Mouse (Mus musculus) hindbrain, embryonic 12.5 days (tissue): ENCODE measurements around the gene Prkch. TPM values are rescaled to one million over a fixed set of nuclear protein-coding genes. Genes with fewer than 3 reads are reported as not detected.

Source experiments
- ATAC-seq: fragments of 200-750 bp; cut with Nextera tagmentation; 2 replicates; pipeline ENCODE4 v1.8.0; 2017; ENCODE audit warnings: moderate TSS enrichment; ENCODE audit not compliant: low FRiP score
- H3K27ac ChIP-seq: fragments of 300-500 bp; sonication (generic); 2 replicates; pipeline ENCODE4 v1.5.1; 2016; ENCODE audit warnings: mild to moderate bottlenecking
- H3K27me3 ChIP-seq: fragments of 300-500 bp; sonication (generic); 2 replicates; pipeline ENCODE4 v1.6.1; 2016; ENCODE audit warnings: mild to moderate bottlenecking
- H3K36me3 ChIP-seq: fragments of 300-500 bp; sonication (generic); 2 replicates; pipeline ENCODE4 v1.6.1; 2016; ENCODE audit warnings: mild to moderate bottlenecking
- H3K4me1 ChIP-seq: fragments of 300-500 bp; sonication (generic); 2 replicates; pipeline ENCODE4 v1.6.1; 2016
- H3K4me2 ChIP-seq: fragments of 300-500 bp; sonication (generic); replicated peaks from 2 replicates; pipeline ENCODE4 v1.6.1; 2016; ENCODE audit warnings: mild to moderate bottlenecking
- H3K4me3 ChIP-seq: fragments of 300-500 bp; sonication (generic); 2 replicates; pipeline ENCODE4 v1.5.1; 2016; ENCODE audit warnings: mild to moderate bottlenecking
- H3K9ac ChIP-seq: fragments of 300-500 bp; sonication (generic); 2 replicates; pipeline ENCODE4 v1.6.1; 2016; ENCODE audit warnings: mild to moderate bottlenecking, moderate library complexity
- H3K9me3 ChIP-seq: fragments of 300-500 bp; sonication (generic); replicated peaks from 2 replicates; pipeline ENCODE4 v1.6.1; 2016; ENCODE audit warnings: mild to moderate bottlenecking
- WGBS: fragments of 180-500 bp; shearing (Covaris S2); methylation state at CpG from one replicate; pipeline ENCODE4 v1.1.7; 2016; 5-methylcytosine and 5-hydroxymethylcytosine counted together
- polyA plus RNA-seq: library from polyadenylated mRNA; unstranded; fragments of >200 nt; fragmentation: Nextera tagmentation; extraction: Ambion mirVana; gene quantifications from 2 replicates; pipeline ENCODE4 v1.2.1, GENCODE M21; 2016

Prkch gene
- polyA plus RNA-seq, 1 experiment from 2014 or later = 11.0 TPM

DNA sequence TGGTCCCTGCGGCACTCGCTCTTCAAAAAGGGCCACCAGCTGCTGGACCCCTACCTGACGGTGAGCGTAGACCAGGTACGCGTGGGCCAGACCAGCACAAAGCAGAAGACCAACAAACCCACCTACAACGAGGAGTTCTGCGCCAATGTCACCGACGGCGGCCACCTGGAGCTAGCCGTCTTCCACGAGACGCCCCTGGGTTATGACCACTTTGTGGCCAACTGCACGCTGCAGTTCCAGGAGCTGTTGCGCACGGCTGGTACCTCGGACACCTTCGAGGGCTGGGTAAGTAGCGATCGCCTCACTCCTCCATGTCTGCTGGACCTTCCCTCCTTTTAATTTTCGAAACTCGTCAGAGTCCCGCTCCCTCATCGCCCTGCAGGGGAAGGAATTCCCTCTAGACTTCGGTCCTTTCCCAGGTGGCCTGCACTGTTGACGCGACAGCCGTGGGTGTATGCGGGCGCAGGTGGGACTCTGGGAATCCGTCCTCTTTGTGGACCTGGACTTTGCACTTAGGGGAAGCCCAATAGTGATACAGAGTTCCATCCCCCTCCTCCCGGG lies 725 bp downstream of the Prkch start:
- H3K36me3 ChIP-seq = no peaks in the 10 kb centered on the region
- no peaks in the 10 kb centered on the region for H3K9me3 ChIP-seq
- 1% methylated on average over 33 of the region's 33 CpGs for WGBS
- peak overlapping the region; percentile 73 for H3K4me3 ChIP-seq
- H3K4me1 ChIP-seq = peaks cover 12% of the 10 kb centered on the region; the same call in 1 of the 2 replicates
- H3K4me2 ChIP-seq = peak overlapping the region; percentile 95
- H3K27ac ChIP-seq = no peak overlapping the region; the same call in 1 of the 2 replicates
- peak overlapping the region; percentile 67 for H3K9ac ChIP-seq
- ATAC-seq = peak; percentile 41; the same call in 1 of the 2 replicates
- H3K27me3 ChIP-seq = peaks cover 41% of the 10 kb centered on the region

DNA sequence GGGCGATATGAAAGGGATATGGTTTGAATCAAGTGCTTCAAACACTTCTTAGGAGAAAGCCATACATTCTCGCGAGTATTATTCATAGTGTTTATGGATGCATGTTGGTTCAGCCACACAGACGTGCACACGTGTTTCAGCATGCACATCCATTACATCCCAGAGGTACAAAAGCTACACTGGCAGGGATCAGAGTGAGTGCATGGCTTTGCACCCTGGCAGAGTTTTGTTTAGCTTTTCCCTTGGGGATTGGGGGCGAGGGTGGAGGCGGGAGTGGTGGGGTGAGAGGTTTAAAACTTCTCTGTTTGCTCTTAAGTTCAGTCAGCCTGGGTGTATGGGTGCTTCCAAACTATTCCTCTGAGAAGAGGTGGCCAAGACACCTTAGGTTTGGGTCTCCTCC lies 1.3 kb downstream of the Prkch start:
- no peak for ATAC-seq
- Histone ChIP-seq H3K9me3 (no peaks in the 10 kb centered on the region), H3K4me3 (peak overlapping the region; percentile 73), H3K27me3 (peaks cover 41% of the 10 kb centered on the region), H3K36me3 (no peaks in the 10 kb centered on the region), H3K4me1 (peaks cover 16% of the 10 kb centered on the region; the same call in 1 of the 2 replicates), H3K4me2 (peak overlapping the region; percentile 95), H3K27ac (no peak overlapping the region), H3K9ac (no peak overlapping the region)
- 0% methylated on average over 7 of the region's 7 CpGs for WGBS

DNA sequence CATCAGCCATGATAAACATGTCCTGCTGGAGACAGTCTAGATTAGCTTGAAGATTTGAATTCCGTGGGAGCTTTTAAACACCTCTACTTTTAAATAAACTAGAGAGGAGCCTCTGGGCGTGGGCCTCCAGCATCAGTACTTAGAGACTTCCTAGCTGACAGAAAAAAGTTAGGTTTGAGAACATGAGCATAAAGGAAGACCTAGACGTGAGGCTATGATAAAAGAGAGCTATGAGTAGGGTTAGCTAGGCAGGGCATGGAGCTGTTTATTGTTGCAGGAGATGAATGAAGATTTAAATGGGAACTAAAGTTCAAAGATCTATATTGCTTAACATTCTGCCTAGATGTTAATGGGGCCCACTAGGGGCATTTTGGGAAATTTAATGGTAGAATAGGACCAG lies 2.7 kb downstream of the Prkch start:
- no peak overlapping the region for H3K4me3 ChIP-seq
- H3K9ac ChIP-seq = no peak overlapping the region
- no peak overlapping the region for H3K4me2 ChIP-seq
- no peaks in the 10 kb centered on the region for H3K9me3 ChIP-seq
- WGBS = 66% methylated on average over 3 of the region's 3 CpGs
- peaks cover 34% of the 10 kb centered on the region for H3K27me3 ChIP-seq
- H3K4me1 ChIP-seq = peaks cover 16% of the 10 kb centered on the region; the same call in 1 of the 2 replicates
- no peak for ATAC-seq
- no peak overlapping the region for H3K27ac ChIP-seq
- H3K36me3 ChIP-seq = no peaks in the 10 kb centered on the region

DNA sequence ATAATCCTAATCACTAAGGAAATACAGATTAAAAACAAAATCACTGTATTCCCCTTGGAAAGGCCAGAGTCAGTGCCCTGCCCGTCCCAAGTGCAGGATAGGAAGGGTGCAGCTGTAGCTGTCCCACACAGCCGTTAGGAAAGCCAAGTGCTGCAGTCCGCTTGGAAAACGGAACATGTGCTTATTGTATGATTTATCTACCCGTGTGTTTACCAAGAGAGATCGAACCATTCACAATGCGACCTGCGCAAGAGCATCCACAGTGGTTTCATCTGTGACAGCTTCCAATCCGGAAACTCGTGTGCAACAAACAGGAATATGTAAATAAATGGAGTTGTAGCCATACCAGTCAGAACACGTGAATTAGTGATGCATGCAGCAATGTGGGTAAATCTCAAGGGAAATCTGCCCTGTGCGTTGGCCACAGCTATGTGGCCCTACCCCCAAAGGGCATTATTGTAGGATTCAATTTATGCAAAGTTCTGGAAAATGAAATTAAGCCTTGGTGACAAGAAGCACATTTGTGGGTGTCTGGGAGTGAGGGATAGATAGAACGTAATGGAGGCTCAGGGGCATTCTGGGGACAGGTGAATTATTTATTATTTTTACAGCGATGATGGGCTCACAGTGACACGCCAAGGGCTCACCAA lies 6.2 kb downstream of the Prkch start:
- Histone ChIP-seq H3K4me1 (peaks cover 8% of the 10 kb centered on the region; the same call in 1 of the 2 replicates), H3K4me2 (no peak overlapping the region), H3K27ac (no peak overlapping the region), H3K9me3 (no peaks in the 10 kb centered on the region), H3K36me3 (no peaks in the 10 kb centered on the region), H3K9ac (no peak overlapping the region), H3K27me3 (peaks cover 13% of the 10 kb centered on the region), H3K4me3 (no peak overlapping the region)
- WGBS = 77% methylated on average over 15 of the region's 15 CpGs
- ATAC-seq = no peak

DNA sequence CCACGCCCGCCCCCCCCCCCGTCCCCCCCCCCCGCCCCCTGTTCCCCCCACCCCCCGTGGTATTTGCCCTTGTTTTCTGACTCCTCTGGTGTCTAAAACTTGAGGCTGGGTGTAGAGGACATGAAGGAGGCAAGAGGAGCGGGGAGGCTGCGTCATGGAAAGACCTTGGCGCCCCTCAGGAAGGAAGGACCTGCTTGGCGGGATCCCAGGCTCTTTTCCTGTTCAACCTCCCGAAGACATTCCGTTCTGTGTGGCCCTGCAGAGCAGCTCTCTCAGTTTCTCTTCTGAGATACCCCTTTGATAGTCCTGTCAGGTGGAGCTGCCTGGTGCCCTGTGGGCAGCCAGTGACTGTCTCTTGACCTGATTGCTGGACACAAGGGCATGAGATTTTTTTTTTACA lies 7.0 kb downstream of the Prkch start:
- no peaks in the 10 kb centered on the region for H3K9me3 ChIP-seq
- H3K36me3 ChIP-seq = no peaks in the 10 kb centered on the region
- no peak overlapping the region for H3K27ac ChIP-seq
- peaks cover 8% of the 10 kb centered on the region for H3K27me3 ChIP-seq
- no peak overlapping the region for H3K4me2 ChIP-seq
- ATAC-seq = no peak
- H3K9ac ChIP-seq = no peak overlapping the region
- no peak overlapping the region for H3K4me3 ChIP-seq
- H3K4me1 ChIP-seq = peaks cover 4% of the 10 kb centered on the region; the same call in 1 of the 2 replicates
- WGBS = 67% methylated on average over 8 of the region's 11 CpGs

DNA sequence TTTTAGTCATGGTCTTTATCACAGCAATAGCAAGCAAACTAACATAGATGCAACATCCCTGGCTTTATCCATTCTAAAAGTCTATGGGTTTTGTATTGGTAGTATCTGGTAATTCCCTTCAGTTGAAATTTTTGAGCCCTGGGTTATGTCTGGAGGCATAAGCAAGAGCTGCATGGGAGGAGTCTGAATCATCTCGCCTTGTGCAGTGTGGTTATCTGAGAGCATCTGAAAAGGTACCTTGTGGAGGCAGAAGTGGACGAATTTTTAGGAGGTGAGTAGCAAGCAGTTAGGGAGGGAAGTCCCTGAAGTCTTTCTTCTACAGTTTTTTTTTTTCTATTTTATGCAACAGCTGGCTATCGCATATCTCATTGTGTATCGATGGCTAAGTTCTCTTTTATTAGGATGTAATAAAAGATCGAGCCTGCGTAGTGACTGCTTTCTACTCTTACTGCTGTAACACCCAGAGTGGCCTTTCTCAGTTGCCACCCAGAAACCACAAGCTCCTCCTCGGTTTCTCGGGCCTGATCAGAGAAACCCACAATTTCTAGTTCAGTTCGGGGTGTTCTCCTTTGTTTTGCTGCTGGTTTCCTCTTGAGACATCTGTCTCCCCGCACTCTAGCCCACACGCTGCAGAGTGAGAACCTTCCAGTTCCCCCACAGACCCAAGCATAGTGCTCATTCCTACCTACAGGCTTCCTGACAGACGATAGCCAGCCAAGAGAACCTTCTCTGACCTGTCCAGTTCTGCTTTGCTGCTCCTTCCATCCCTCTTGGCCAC lies 8.6 kb downstream of the Prkch start:
- ATAC-seq = no peak
- 0 out of 2 replicates have a peak, but pooled peaks cover 3% of the 10 kb centered on the region for H3K27me3 ChIP-seq
- H3K9ac ChIP-seq = no peak overlapping the region
- H3K4me2 ChIP-seq = no peak overlapping the region
- H3K36me3 ChIP-seq = no peaks in the 10 kb centered on the region
- no peak overlapping the region for H3K4me3 ChIP-seq
- H3K9me3 ChIP-seq = no peaks in the 10 kb centered on the region
- WGBS = 90% methylated on average over 12 of the region's 12 CpGs
- H3K27ac ChIP-seq = no peak overlapping the region
- peaks cover 4% of the 10 kb centered on the region; the same call in 1 of the 2 replicates for H3K4me1 ChIP-seq

DNA sequence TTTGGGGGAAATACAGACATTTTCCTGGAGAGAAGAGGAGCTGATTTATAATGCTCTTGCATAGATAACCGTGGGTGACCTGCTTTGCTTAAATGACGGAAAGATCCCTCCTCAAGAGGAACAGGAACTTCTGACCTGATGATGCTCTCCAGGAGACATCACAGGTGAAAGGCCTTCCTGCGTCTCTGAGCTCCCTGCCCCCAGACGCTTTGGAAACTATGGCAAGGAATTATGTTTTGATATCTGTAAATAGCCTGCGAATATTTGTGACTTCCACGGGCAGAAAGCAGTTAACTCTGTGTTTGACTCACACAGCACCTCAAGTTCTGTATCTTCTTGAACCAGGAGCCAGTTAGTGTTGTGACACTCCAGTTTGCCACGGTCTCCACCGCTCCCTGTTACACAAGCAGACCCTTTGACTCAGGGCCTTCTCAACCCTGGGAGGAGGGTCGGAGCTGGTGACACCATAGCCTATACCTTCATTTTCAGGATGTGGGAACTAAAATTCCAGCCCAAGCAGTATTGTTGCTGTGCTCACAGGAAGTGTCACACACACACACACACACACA lies 9.7 kb downstream of the Prkch start:
- H3K36me3 ChIP-seq = no peaks in the 10 kb centered on the region
- H3K27me3 ChIP-seq = no peaks in the 10 kb centered on the region
- no peak overlapping the region for H3K27ac ChIP-seq
- no peak overlapping the region for H3K9ac ChIP-seq
- peaks cover 4% of the 10 kb centered on the region; the same call in 1 of the 2 replicates for H3K4me1 ChIP-seq
- no peak for ATAC-seq
- H3K4me2 ChIP-seq = no peak overlapping the region
- H3K9me3 ChIP-seq = no peaks in the 10 kb centered on the region
- H3K4me3 ChIP-seq = no peak overlapping the region
- WGBS = 91% methylated on average over 9 of the region's 9 CpGs

DNA sequence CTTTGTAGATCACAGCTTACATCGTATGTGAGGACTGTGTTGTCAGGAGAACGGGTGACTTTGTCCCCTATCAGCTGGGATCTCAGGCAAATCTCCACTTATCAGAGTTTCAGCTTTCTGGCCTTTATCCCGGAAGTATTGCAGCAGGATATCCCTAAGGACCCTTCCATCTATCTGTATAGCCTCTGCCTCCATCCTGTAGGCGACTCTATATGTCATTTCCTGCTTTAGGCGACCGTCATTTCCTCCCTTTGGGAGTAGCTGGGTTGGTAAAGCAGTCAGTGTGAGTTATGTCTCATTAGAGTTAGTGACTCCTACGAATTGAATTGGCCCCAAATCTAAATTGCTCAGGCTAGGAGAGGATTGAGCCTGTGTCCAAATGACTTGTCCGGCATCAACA lies 10.6 kb downstream of the Prkch start:
- Histone ChIP-seq H3K36me3 (no peaks in the 10 kb centered on the region), H3K9me3 (no peaks in the 10 kb centered on the region), H3K4me1 (peaks cover 4% of the 10 kb centered on the region; the same call in 1 of the 2 replicates), H3K27ac (no peak overlapping the region), H3K4me3 (no peak overlapping the region), H3K9ac (no peak overlapping the region), H3K27me3 (no peaks in the 10 kb centered on the region), H3K4me2 (no peak overlapping the region)
- no peak for ATAC-seq
- 80% methylated on average over 8 of the region's 8 CpGs for WGBS

DNA sequence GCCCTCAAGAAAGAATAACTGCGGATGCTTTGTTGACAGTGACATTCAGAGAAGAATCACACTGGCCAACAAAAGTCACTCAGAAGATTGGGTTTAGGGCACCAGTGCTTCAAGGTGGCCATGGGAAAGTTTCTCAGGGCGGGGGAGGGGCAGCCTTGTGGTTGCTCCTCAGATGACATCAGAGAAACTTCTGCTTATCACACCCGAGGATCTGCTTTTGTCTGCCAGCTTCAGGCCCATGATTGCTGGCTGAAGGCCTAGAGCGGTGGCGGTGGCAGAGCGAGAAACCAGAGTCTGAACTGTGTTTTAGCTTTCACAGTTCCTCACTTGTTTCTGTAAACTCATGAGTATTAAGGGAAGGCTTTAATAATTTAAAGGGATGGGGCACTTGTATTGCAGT lies 13.6 kb downstream of the Prkch start:
- Histone ChIP-seq H3K27ac (no peak overlapping the region), H3K9me3 (no peaks in the 10 kb centered on the region), H3K4me2 (no peak overlapping the region), H3K36me3 (no peaks in the 10 kb centered on the region), H3K4me3 (no peak overlapping the region), H3K9ac (no peak overlapping the region), H3K4me1 (no peaks in the 10 kb centered on the region), H3K27me3 (no peaks in the 10 kb centered on the region)
- WGBS = 68% methylated on average over 6 of the region's 6 CpGs
- no peak for ATAC-seq

DNA sequence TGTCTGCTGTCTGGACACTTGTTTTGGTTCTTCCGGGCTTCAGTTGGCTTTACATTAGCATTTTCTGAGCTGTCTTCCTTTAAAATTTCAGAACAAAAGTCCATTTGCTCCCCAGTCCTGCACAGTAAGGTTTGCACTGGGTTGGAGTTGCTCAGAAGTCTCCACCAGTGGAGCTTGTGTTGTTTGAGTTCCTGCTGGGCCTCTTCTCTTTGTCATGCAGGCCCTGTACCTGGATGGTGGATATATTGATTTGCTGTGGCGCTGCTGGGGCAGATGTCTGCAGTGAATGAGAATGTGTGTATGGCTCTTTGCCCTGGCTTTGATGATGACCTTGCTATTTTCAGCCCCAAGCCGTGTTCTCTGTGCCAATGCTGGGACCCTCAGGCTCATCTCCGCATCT lies 15.9 kb downstream of the Prkch start:
- Histone ChIP-seq H3K27ac (no peak overlapping the region), H3K36me3 (no peaks in the 10 kb centered on the region), H3K9me3 (no peaks in the 10 kb centered on the region), H3K4me2 (no peak overlapping the region), H3K27me3 (no peaks in the 10 kb centered on the region), H3K4me3 (no peak overlapping the region), H3K4me1 (no peaks in the 10 kb centered on the region), H3K9ac (no peak overlapping the region)
- ATAC-seq = no peak
- 70% methylated on average over 4 of the region's 4 CpGs for WGBS

DNA sequence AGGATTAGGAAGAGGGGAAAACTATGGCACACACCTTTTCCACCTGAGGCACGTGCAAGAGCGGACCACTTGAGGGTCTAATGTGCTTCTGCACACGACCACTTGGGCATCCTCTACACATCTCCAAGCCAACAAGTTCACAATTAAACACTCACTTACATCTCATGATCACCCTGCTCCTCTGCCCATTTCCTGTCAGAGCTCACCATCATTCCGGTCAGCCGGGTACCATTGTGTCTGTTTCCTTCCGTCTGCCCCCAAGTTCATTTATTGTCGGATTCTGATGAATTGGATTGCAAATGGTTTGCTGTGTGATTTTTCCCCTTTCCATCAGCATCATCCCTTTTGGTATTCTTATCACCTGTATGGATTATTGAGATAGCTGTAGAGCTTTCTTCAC lies 18.4 kb downstream of the Prkch start:
- no peaks in the 10 kb centered on the region for H3K36me3 ChIP-seq
- WGBS = 91% methylated on average over 7 of the region's 7 CpGs
- no peak for ATAC-seq

DNA sequence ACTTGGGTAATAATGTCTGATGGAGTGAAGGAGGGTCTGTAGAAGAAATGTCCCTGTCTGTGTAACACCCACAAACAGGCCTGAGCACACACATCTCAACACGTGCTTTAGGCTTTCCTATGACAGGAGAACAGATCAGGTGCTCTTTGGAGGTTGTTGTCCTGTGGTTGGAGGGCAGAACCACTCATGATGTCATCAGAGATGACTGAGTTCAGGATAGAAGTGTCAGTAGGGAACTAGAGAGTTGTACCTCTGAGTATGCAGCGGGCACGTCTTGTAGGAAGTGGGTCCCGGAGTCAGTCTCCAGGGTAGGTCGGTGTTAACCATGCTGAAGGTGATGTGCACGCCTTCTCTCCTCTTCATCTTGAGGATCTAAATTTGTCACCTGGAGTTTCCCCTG lies 19.1 kb downstream of the Prkch start:
- Histone ChIP-seq H3K4me2 (no peak overlapping the region), H3K9me3 (no peaks in the 10 kb centered on the region), H3K36me3 (no peaks in the 10 kb centered on the region), H3K4me3 (no peak overlapping the region), H3K4me1 (peaks cover 16% of the 10 kb centered on the region), H3K27ac (no peak overlapping the region), H3K27me3 (no peaks in the 10 kb centered on the region), H3K9ac (no peak overlapping the region)
- ATAC-seq = no peak
- WGBS = 96% methylated on average over 6 of the region's 6 CpGs

More for the DNA sequence above, 18.4 kb downstream of the Prkch start:
- Histone ChIP-seq H3K4me3 (no peak overlapping the region), H3K4me2 (no peak overlapping the region), H3K9ac (no peak overlapping the region), H3K27ac (no peak overlapping the region), H3K4me1 (peaks cover 9% of the 10 kb centered on the region), H3K27me3 (no peaks in the 10 kb centered on the region), H3K9me3 (no peaks in the 10 kb centered on the region)
